Mouse (Mus musculus): Measurements from ENCODE around the gene Bco1. TPM values are rescaled to one million over a fixed set of nuclear protein-coding genes. Genes with fewer than 3 reads are reported as not detected.

The Bco1 gene
- polyA plus RNA-seq, 1 experiment from 2014 or later: 8.1 TPM

DNA sequence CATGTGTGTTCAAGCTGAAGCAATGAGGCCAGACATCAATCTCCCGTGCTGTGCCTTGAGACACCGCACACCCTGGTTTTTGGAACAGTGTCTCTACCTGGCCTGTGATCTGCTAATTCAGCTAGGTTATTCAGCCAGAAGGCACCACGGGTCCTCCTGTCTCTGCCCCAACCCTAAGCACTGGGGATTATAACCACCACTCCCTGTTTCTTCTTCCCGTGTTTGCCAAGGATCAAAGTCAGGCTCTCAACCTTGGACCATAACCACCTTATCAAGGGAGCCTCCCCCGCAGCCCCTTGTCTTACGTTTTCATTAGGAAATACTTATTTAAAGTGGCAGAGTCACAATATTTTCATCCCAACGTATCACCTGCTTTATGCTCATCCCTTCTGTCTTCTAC lies 20.9 kb downstream of the Bco1 start:
- WGBS (ENCODE audit: insufficient replicate concordance): 59% methylated on average over 7 of the region's 7 CpGs
- Histone ChIP-seq H3K9me3 (replicated peaks) (no peaks in the 10 kb centered on the region), H3K27me3 (no peaks in the 10 kb centered on the region)

DNA sequence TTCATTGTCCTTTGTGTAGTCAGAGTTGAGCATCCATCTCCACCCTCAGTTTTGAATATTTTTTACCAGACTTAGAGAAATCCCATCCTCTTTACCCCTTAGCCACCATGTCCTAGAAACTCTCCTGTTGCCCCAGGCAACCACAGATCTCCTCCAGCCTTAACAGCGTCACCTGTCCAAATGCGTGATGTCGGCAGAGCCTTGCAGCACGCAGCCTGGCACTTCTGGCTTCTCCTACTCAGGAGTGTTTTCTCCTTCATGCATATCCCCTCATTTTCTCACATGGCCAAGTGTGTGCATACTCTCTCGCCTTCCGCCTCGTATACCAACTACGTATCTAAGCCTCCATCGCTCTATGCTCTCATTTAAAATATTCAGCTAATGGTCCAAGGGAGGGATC lies 22.8 kb downstream of the Bco1 start:
- no peak overlapping the region for H3K9ac ChIP-seq
- ATAC-seq (ENCODE audit: low read depth) (no peak), DNase-seq (no peak)
- no peak overlapping the region for H3K27ac ChIP-seq
- H3K27me3 ChIP-seq: no peaks in the 10 kb centered on the region
- peaks cover 23% of the 10 kb centered on the region for H3K4me1 ChIP-seq (replicated peaks)
- no peaks in the 10 kb centered on the region for H3K36me3 ChIP-seq
- no peak overlapping the region for H3K4me2 ChIP-seq
- H3K4me3 ChIP-seq (replicated peaks): no peak overlapping the region
- WGBS (ENCODE audit: insufficient replicate concordance): 84% methylated on average over 9 of the region's 9 CpGs
- no peaks in the 10 kb centered on the region for H3K9me3 ChIP-seq (replicated peaks)

More for the DNA sequence above, 20.9 kb downstream of the Bco1 start:
- Histone ChIP-seq H3K4me2 (no peak overlapping the region), H3K36me3 (no peaks in the 10 kb centered on the region), H3K4me3 (replicated peaks) (no peak overlapping the region), H3K9ac (no peak overlapping the region), H3K4me1 (replicated peaks) (peaks cover 29% of the 10 kb centered on the region), H3K27ac (no peak overlapping the region; the same call in 1 of the 2 replicates)
- DNase-seq (no peak), ATAC-seq (ENCODE audit: low read depth) (no peak)

DNA sequence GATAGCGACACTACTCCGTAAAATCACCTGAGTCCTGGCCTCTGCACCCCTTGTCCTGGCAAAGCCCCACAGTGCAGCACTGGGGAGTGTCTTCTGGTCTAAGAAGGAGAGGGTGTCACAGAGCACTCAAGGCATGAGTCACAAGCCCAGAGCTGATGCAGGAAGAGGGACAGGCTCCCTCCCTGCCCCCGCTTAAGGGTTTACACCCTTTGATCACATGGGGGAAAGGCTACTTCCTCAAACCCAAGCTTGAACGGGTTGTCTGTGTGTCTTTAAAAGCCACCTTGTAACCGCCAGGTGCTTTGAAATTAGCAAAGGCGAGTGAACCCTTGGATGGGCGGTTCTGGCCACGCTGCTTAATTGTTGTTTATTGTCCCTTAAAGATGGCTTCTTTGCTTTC lies 25.6 kb downstream of the Bco1 start:
- Histone ChIP-seq H3K4me2 (no peak overlapping the region), H3K9ac (no peak overlapping the region), H3K9me3 (replicated peaks) (no peaks in the 10 kb centered on the region), H3K27ac (no peak overlapping the region), H3K27me3 (no peaks in the 10 kb centered on the region), H3K36me3 (no peaks in the 10 kb centered on the region), H3K4me1 (replicated peaks) (peaks cover 8% of the 10 kb centered on the region), H3K4me3 (replicated peaks) (no peak overlapping the region)
- DNase-seq: no peak
- WGBS (ENCODE audit: insufficient replicate concordance): 61% methylated on average over 8 of the region's 8 CpGs
- no peak for ATAC-seq (ENCODE audit: low read depth)

DNA sequence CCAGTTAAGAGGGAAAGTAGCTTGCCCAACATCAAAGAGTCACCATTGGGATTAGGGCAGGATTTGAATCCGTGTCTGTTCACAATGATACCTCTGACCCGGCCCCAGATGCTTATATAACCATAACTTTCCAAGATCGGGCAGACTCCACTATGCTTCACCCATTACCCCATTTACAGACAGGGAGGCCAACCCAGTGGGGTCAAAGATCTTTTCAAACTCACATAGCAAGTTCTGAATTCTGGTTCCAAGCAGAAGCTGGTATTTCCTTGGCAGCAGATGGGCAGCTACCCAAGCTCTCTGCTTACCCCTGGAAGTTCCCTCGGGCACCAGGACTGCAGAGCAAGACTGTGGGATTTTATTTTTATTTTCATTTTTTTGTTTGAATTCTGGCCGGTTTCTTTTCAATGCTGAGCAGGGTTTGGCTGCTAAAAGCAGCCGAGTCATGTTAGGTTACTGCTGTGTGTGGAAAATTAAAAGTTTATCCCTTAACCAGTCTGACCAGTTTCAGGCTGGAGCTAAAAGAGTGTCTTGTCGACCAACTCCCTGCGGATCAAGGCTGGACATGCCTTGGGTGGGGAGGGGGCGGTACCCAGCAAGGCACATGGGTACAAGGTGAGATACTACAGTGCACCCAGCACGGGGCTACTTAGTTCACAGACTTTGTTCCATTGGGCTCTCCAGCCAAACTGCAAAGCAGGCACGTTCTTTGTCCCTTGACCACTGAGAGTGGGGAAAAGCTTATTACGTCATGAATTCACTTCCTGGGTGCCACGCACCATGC lies 28.4 kb downstream of the Bco1 start:
- H3K4me2 ChIP-seq: no peak overlapping the region
- no peak for ATAC-seq (ENCODE audit: low read depth)

DNA sequence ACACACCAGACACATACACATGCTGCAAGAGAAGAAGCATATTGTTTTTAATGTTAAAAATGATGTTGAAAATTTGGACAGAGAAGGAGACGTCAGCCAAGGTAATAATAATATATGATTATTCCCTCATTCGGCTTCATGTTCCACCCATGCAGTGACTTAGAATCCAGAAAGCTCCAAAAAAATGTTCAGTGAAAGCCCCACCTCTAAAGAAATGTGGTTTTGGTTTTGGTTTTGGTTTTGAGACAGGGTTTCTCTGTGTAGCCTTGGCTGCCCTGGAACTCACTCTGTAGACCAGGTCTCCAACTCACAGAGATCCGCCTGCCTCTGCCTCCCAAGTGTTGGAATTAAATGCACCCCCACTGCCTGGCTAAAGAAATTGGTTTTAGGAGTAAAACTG lies 30.2 kb downstream of the Bco1 start:
- no peak for ATAC-seq (ENCODE audit: low read depth)
- H3K4me2 ChIP-seq: no peak overlapping the region
- H3K4me1 ChIP-seq (replicated peaks): 0 out of 2 replicates have a peak, but pooled peaks cover 5% of the 10 kb centered on the region
- H3K36me3 ChIP-seq: no peaks in the 10 kb centered on the region
- no peak overlapping the region for H3K4me3 ChIP-seq (replicated peaks)
- WGBS (ENCODE audit: insufficient replicate concordance): 82% methylated on average over 3 of the region's 3 CpGs
- H3K9me3 ChIP-seq (replicated peaks): no peaks in the 10 kb centered on the region
- no peaks in the 10 kb centered on the region for H3K27me3 ChIP-seq
- H3K9ac ChIP-seq: no peak overlapping the region
- no peak for DNase-seq
- H3K27ac ChIP-seq: no peak overlapping the region

More for the DNA sequence above, 28.4 kb downstream of the Bco1 start:
- Histone ChIP-seq H3K9me3 (replicated peaks) (no peaks in the 10 kb centered on the region), H3K9ac (no peak overlapping the region), H3K27me3 (no peaks in the 10 kb centered on the region), H3K4me1 (replicated peaks) (0 out of 2 replicates have a peak, but pooled peaks cover 5% of the 10 kb centered on the region), H3K36me3 (no peaks in the 10 kb centered on the region), H3K4me3 (replicated peaks) (no peak overlapping the region), H3K27ac (no peak overlapping the region)
- WGBS (ENCODE audit: insufficient replicate concordance): 64% methylated on average over 13 of the region's 13 CpGs
- no peak for DNase-seq

DNA sequence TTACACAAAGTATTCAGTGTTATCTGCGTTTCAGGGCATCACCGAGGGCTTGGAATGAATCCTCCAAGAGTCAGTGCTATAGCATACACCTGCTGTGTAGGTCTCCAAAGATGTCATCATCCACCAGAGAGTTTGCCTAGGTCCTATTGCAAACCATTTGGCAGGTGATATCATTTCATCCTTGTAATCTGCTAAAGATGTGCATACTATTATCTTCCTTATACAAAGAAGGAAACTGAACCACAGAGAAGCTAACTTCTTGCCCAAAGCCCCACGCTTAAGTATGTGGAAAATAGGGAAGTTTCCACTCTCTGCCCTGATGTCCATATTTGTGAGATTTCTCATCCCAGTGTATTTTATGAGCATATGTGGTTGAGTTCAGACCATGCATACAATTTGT lies 30.8 kb downstream of the Bco1 start:
- no peak overlapping the region for H3K9ac ChIP-seq
- DNase-seq (no peak), ATAC-seq (ENCODE audit: low read depth) (no peak)
- no peaks in the 10 kb centered on the region for H3K9me3 ChIP-seq (replicated peaks)
- H3K36me3 ChIP-seq: no peaks in the 10 kb centered on the region
- 0 out of 2 replicates have a peak, but pooled peaks cover 3% of the 10 kb centered on the region for H3K4me1 ChIP-seq (replicated peaks)
- H3K4me2 ChIP-seq: no peak overlapping the region
- no peak overlapping the region for H3K4me3 ChIP-seq (replicated peaks)
- H3K27ac ChIP-seq: no peak overlapping the region
- WGBS (ENCODE audit: insufficient replicate concordance): 58% methylated on average over 3 of the region's 3 CpGs
- H3K27me3 ChIP-seq: no peaks in the 10 kb centered on the region

DNA sequence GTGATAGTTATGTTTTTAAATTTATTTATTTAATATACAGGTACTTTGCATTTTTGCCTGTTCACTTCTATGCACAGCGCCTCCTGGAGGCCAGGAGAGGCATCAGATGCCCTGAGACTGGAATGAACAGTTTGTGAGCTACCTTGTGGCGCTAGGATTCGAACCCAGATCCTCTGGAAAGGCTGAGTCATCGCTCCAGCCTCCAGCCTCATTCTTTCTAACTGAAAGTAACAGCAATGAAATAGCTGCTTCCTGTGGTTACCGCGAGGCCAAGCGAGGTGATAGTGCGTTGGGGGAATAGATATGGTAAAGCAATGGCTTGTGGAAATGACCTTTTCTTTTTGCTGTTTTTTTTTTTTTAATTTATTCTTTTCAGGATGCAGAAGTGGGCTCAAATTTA lies 31.4 kb downstream of the Bco1 start:
- ATAC-seq (ENCODE audit: low read depth): no peak
- Histone ChIP-seq H3K4me2 (no peak overlapping the region), H3K4me3 (replicated peaks) (no peak overlapping the region), H3K9ac (no peak overlapping the region), H3K4me1 (replicated peaks) (0 out of 2 replicates have a peak, but pooled peaks cover 3% of the 10 kb centered on the region), H3K27me3 (no peaks in the 10 kb centered on the region), H3K9me3 (replicated peaks) (no peaks in the 10 kb centered on the region), H3K36me3 (no peaks in the 10 kb centered on the region), H3K27ac (no peak overlapping the region)
- no peak for DNase-seq
- WGBS (ENCODE audit: insufficient replicate concordance): 34% methylated on average over 8 of the region's 8 CpGs

DNA sequence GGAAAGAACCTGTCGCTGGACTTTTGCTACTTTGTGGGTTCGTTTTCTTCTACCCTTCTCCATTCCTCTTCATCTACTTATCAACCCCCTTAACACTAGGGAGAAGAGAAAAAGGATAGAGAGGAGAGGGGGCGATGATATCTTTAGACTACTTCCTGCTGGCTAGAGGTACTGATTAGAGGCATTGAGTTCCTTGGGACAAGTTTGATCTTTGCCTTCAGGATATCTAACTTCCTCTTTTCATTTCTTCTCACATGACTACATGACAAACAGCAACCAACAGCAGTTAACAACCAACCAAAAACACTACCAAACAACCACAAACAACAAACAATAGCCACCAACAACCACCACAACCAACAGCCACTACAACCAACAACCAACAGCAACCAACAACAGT lies 38.0 kb downstream of the Bco1 start:
- ATAC-seq (ENCODE audit: low read depth): no peak
- no peaks in the 10 kb centered on the region for H3K27me3 ChIP-seq
- peaks cover 5% of the 10 kb centered on the region for H3K4me1 ChIP-seq (replicated peaks)
- H3K9ac ChIP-seq: no peak overlapping the region
- no peak overlapping the region for H3K4me3 ChIP-seq (replicated peaks)
- H3K27ac ChIP-seq: no peak overlapping the region
- no peak for DNase-seq
- H3K36me3 ChIP-seq: 0 out of 2 replicates have a peak, but pooled peaks cover 4% of the 10 kb centered on the region
- no peak overlapping the region for H3K4me2 ChIP-seq
- H3K9me3 ChIP-seq (replicated peaks): no peaks in the 10 kb centered on the region
- 38% methylated on average over 3 of the region's 3 CpGs for WGBS (ENCODE audit: insufficient replicate concordance)

DNA sequence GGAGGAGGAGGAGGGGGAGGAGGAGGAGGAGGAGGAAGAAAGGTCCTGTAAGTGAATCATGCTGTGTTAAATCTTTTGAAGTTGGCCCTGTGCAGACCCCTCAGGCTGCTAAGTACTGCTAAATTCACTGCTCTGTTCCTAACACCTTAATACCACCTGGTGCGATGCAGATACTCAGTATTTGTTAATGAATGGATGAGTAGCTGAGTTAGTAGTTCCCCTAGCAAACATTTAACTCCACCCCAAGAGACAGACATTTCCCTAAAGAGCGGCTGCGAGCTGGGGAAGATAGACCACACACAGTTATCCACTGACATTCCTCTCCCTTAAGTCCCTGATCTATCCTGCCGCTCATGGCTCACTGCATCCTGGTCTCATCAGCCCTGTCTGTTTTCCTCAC lies 40.7 kb downstream of the Bco1 start:
- no peaks in the 10 kb centered on the region for H3K9me3 ChIP-seq (replicated peaks)
- DNase-seq (no peak), ATAC-seq (ENCODE audit: low read depth) (no peak)
- H3K27me3 ChIP-seq: no peaks in the 10 kb centered on the region
- WGBS (ENCODE audit: insufficient replicate concordance): 47% methylated on average over 4 of the region's 4 CpGs
- no peak overlapping the region for H3K9ac ChIP-seq
- H3K4me2 ChIP-seq: no peak overlapping the region
- 0 out of 2 replicates have a peak, but pooled peaks cover 4% of the 10 kb centered on the region for H3K36me3 ChIP-seq
- no peak overlapping the region for H3K27ac ChIP-seq
- no peak overlapping the region for H3K4me3 ChIP-seq (replicated peaks)
- peaks cover 5% of the 10 kb centered on the region for H3K4me1 ChIP-seq (replicated peaks)

DNA sequence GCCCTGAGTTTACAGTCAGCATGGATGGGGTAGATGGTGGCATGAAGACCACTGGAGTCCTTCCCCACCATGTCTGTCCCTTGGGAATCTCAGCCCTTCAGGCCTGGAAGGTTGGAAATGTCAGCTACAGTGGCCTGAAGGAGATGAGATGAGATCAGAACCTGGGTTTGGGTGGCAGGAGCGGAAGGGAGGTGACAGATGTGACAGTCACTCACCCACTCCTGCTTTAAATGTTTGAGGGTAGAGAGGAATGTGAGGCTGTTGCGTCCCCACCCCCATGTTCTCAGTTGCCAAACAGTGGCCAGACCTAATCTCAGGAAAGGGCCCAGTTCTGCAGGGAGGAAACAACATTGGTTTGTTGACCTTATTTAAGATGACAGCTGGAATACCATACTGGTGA lies 41.1 kb downstream of the Bco1 start:
- WGBS (ENCODE audit: insufficient replicate concordance): 53% methylated on average over 2 of the region's 2 CpGs
- DNase-seq (no peak), ATAC-seq (ENCODE audit: low read depth) (no peak)
- Histone ChIP-seq H3K9me3 (replicated peaks) (no peaks in the 10 kb centered on the region), H3K4me3 (replicated peaks) (no peak overlapping the region), H3K9ac (no peak overlapping the region), H3K27ac (no peak overlapping the region), H3K36me3 (0 out of 2 replicates have a peak, but pooled peaks cover 4% of the 10 kb centered on the region), H3K4me1 (replicated peaks) (peaks cover 5% of the 10 kb centered on the region), H3K4me2 (no peak overlapping the region), H3K27me3 (no peaks in the 10 kb centered on the region)

DNA sequence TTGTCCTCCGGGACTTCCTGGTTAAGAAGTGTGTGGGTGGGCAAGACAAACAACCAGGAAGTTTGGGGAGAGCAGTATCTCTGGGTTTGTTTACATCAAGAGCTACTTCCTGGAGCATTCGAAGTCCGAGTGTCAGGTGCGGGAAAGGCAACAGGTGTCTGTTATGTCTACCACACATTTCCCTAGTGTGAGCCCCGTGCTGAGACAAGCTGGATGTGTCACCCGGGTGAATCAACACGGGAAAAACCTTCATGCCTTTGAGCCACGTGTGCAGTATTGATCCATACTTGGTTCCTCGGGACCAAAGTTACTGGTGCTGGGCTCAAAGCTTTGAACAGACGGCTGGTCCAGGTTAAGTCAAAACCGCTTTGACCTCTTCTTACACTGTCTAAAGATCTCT lies 41.7 kb downstream of the Bco1 start:
- WGBS (ENCODE audit: insufficient replicate concordance): 44% methylated on average over 11 of the region's 11 CpGs
- H3K4me1 ChIP-seq (replicated peaks): peaks cover 5% of the 10 kb centered on the region
- 0 out of 2 replicates have a peak, but pooled peaks cover 4% of the 10 kb centered on the region for H3K36me3 ChIP-seq
- no peaks in the 10 kb centered on the region for H3K9me3 ChIP-seq (replicated peaks)
- H3K9ac ChIP-seq: no peak overlapping the region
- H3K4me2 ChIP-seq: peak overlapping the region; percentile 21; the same call in 1 of the 2 replicates
- H3K4me3 ChIP-seq (replicated peaks): no peak overlapping the region
- H3K27ac ChIP-seq: no peak overlapping the region
- ATAC-seq (ENCODE audit: low read depth) (no peak), DNase-seq (no peak)
- peaks cover under 1% of the 10 kb centered on the region; the same call in 1 of the 2 replicates for H3K27me3 ChIP-seq

DNA sequence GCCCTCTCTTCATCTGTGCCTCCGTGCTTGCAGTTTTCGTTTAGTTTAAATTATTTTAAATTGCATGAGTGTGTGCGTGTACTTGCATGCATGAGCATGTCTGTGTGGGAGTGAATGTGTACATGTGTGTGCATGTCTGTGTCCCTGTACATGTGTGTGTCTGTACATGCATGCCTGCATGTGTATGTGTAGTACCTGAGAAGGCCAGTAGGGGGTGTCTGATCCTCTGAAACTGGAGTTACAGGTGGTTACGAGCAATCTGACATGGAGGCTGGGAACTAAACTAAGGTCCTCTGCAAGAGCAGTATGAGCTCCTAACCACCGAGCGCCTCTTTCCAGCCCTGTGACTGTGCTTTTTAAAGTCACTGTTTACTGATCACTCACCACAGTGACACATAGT lies 52.9 kb downstream of the Bco1 start:
- Histone ChIP-seq H3K9ac (no peak overlapping the region), H3K36me3 (no peaks in the 10 kb centered on the region), H3K27ac (no peak overlapping the region), H3K4me1 (replicated peaks) (no peaks in the 10 kb centered on the region), H3K4me2 (no peak overlapping the region), H3K9me3 (replicated peaks) (no peaks in the 10 kb centered on the region), H3K27me3 (peaks cover 6% of the 10 kb centered on the region; the same call in 1 of the 2 replicates), H3K4me3 (replicated peaks) (no peak overlapping the region)
- ATAC-seq (ENCODE audit: low read depth): no peak
- 78% methylated on average over 6 of the region's 6 CpGs for WGBS (ENCODE audit: insufficient replicate concordance)
- DNase-seq: no peak

Measured in liver, embryonic 13.5 days (tissue).